Mouse (Mus musculus) large intestine, adult 2 months (tissue): ENCODE data around the gene Chrnd. TPM values are rescaled to one million over a fixed set of nuclear protein-coding genes. Genes with fewer than 3 reads are reported as not detected.

Experiments
- DNase-seq: peaks from one replicate; pipeline ENCODE4 v3.0.0-alpha.2; 2012; ENCODE audit warnings: low read depth, low spot score
- WGBS: fragments of 180-500 bp; shearing (Covaris S2); methylation state at CpG from one replicate; pipeline ENCODE4 v1.1.7; 2018; 5-methylcytosine and 5-hydroxymethylcytosine counted together
- polyA plus RNA-seq: library from polyadenylated mRNA; depleted of rRNA; stranded (reverse); fragments of >200 nt; gene quantifications from 2 replicates; pipeline ENCODE4 v1.2.3, GENCODE M21; 2012; rRNA removed

Chrnd gene
- not detected in 2 replicates for polyA plus RNA-seq

DNA sequence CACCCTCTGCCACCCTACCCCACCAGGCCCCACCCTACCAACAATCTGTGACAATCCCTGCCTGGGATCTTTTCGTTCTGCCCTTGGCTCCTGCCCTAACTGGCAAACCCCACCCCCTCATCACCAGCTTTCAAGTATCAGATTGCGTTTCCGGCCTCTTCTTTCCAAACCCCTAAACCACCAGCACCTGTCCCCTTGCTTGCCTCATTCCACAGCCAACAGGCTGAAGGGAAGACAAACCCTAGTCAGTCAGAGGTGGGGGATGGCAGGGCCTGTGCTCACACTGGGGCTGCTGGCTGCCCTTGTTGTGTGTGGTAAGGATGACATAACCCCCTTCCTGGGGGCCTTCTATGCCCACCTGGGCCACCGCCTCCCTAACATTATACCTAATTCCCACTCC lies at the start of gene Chrnd:
TSS of gene Chrnd (plus strand) at position 179 of the 400 bp plus-strand sequence.
- no peak for DNase-seq
- WGBS = 32% methylated on average over 4 of the region's 4 CpGs

DNA sequence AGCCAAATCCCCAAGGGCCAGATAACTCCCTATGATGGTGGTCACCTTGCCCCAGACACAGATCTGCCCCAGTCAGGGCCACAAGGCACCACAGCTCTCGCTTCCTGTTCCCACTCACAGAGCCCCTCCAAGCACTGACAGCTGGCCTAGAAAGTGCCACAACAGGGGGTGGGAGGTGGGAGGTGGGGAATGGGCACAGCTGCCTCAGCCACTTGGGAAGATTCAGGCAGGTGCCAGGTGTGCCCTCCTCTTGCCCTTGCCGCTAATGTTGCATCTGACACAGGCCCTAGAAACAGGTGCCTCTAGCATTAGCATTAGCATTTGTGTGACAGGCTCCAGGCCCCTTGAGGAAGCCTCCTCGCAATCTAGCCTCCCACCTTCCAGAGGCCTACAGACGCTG lies 48.9 kb upstream of the Chrnd start:
- WGBS = 89% methylated on average over 4 of the region's 4 CpGs
- no peak for DNase-seq

GRCm38 (mm10) chr1:87142456-87142855 lies 48.0 kb upstream of the Chrnd start:
- WGBS = 45% methylated on average over 9 of the region's 9 CpGs
- no peak for DNase-seq

GRCm38 (mm10) chr1:87143141-87143540 lies 47.3 kb upstream of the Chrnd start:
- WGBS = 75% methylated on average over 10 of the region's 10 CpGs
- DNase-seq = no peak

GRCm38 (mm10) chr1:87149422-87149821 lies 41.0 kb upstream of the Chrnd start:
- 41% methylated on average over 13 of the region's 13 CpGs for WGBS
- DNase-seq = no peak

DNA sequence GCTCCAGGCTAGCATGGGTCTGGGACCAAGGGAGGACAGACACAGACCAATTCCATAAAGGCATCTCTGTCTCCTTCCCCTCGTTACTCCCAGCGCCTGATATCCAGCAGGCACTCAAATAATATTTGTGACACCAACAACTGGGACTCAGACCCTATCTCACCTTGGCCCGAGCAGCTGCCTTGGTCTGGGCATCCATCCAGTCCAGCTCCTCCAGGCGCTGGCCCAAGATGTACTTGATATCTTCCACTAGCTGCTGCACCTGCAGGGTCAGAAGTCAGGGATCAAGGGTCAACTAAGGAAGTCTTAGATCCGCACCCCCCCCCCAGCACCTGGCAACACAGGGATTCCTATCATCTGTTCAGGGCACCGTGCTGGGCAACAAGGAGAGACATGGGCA lies 39.1 kb upstream of the Chrnd start:
- WGBS = 55% methylated on average over 6 of the region's 6 CpGs

DNA sequence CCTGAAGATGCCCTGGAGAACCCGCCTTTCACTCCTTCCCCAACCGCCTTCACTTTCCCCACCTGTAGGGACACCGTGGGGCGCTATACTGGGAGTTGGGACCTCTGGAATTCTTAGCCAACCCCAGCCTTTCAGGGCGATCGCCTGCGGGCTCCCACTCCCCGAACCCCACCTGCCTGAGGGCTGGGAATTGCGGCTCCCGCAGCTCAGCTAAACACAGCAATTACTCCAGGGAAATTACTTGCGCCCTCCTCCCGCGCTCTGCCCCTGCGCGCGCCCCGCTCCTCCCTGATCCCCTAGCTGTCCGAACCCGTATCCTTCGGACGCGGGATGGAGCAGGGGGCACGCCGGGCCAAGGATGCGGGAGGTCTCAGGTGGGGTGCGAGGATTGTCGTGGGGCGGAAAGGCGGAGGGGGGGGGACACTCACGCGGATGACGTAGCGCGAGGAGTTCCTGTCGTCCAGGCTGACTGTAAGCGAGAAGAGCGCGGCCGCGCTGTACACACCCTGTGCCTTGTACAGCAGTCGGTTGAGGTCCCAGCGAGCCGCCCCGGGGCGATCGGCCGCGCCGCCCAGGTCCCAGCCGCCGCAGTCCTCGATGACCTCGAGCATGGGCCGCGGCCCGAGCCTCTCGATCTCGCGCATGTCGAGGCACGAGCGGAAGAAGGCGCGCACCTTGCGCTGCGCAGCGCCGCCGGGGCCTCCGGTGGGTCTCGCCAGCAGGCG lies 36.5 kb upstream of the Chrnd start:
- WGBS = 2% methylated on average over 72 of the region's 72 CpGs
- no peak for DNase-seq

More for the DNA sequence above, 39.1 kb upstream of the Chrnd start:
- DNase-seq = no peak

- no peak for DNase-seq
- 2% methylated on average over 58 of the region's 58 CpGs for WGBS
Measured at GRCm38 (mm10) chr1:87154501-87155120, 35.8 kb upstream of the Chrnd start.

DNA sequence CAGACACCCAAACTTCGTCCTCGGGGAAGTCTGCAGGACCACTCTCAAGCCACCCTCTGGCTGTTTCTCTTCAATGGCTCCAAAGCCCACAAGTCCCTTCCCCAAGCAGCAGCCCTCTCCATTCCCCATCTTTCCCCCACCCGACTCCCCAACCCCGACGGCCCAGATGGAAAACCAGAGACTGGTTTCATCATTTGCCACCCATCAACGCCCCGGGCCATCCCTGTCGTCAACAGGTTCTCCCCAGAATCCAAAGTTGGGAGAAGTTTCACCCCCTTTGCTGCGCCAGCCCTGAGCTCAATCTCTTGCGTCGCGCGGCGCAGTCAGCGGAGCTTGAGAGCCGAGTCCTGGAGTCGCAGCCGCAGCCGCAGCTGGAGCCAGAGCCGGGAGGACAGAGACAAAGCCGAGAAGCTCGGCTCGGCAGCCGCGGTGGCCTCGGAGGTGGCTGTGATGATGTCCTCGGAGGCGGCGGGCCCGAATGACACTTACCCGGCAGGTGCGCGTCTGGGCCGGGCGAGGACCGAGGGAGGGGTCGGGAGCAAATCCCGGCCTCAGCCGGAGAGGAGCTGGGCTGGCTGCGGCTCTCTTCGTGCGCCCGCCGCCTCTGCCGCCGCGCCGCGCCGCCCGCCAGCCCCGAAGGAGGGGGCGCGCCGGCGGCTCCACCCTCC lies 34.7 kb upstream of the Chrnd start:
- no peak for DNase-seq

GRCm38 (mm10) chr1:87156199-87156587 lies 34.2 kb upstream of the Chrnd start, which contains the start of gene Ecel1:
Gene Ecel1 (minus strand): TSS chr1:87156521.
- 3% methylated on average over 11 of the region's 12 CpGs for WGBS
- no peak for DNase-seq

More for the DNA sequence above, 34.7 kb upstream of the Chrnd start:
- WGBS = 2% methylated on average over 40 of the region's 56 CpGs

GRCm38 (mm10) chr1:87159396-87159795 lies 31.0 kb upstream of the Chrnd start:
- no peak for DNase-seq
- 62% methylated on average over 3 of the region's 3 CpGs for WGBS

DNA sequence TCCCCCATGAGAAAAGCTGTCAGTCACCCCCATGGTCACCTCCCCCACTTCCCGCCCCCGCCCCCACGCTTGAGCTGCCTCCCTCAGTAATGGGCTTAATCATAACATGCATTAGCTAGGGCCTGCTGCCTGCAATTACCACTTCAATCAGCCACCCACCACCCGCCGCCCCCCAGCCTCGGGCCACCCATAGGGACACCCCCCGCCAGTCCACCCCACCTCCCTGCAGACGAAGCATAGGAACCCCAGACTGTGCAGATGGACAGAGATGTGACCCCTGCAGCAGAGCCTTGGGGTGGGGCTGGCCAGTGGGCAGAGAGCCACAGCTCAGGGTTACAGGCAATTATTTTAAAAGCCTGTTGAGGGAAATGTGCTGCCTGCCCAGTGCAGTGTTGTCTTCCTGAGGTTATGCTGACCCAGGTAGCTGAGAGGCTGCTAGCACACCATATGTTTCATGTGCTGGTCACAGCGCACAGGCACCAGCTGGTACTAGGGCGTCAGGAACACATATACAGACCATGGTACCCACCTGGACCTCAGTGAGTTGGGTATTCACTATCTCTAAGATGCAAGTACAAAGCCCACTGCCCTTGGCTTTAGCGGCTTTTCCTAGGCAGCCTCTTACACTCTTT lies 26.1 kb upstream of the Chrnd start:
- DNase-seq = no peak
- WGBS = 37% methylated on average over 11 of the region's 11 CpGs

DNA sequence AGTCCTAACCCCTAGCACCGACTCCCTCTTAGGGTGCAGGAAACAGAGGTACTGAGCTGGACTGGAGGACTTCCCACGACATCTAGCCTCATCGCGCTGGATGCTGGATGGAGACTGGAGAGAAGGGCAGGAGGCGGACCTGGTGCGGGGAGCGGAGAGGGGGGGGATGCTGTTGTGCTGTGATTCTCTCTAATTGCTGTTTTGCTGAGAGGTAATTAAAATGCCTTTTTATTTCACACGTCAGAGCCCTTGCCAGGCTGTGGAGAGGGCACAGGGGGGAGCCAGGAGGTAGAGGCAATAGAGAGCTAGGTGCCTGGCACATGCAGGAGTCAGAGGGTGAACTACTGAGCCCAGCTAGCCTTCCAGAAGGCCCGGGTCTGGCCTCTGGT lies 25.6 kb upstream of the Chrnd start:
- DNase-seq = no peak
- WGBS = 53% methylated on average over 9 of the region's 9 CpGs

GRCm38 (mm10) chr1:87170458-87170857 lies 19.9 kb upstream of the Chrnd start:
- WGBS = 14% methylated on average over 19 of the region's 19 CpGs
- no peak for DNase-seq

- WGBS = 87% methylated on average over 1 of the region's 1 CpGs
- no peak for DNase-seq
Measured at GRCm38 (mm10) chr1:87171312-87171711, 19.1 kb upstream of the Chrnd start.

DNA sequence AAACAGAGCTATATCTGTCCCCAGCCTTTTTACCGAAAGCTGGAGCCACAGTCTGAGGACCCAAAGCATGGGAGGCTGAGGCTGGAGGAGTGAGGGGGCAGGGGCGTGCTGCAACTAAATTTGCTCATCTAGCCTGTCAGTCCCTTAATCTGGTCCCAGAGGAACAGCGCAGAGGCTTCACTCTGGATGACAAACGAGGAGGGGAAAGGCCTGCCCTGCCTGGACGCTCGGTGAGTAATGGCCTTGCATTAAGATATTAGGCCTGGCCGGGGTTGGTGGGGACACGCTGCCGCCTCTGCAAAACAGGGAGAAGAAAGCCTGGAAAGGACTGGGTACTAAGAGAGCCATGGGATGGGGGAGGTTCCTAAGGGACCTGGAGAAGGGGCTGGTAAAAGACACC lies 18.1 kb upstream of the Chrnd start:
- 74% methylated on average over 9 of the region's 9 CpGs for WGBS
- no peak for DNase-seq

DNA sequence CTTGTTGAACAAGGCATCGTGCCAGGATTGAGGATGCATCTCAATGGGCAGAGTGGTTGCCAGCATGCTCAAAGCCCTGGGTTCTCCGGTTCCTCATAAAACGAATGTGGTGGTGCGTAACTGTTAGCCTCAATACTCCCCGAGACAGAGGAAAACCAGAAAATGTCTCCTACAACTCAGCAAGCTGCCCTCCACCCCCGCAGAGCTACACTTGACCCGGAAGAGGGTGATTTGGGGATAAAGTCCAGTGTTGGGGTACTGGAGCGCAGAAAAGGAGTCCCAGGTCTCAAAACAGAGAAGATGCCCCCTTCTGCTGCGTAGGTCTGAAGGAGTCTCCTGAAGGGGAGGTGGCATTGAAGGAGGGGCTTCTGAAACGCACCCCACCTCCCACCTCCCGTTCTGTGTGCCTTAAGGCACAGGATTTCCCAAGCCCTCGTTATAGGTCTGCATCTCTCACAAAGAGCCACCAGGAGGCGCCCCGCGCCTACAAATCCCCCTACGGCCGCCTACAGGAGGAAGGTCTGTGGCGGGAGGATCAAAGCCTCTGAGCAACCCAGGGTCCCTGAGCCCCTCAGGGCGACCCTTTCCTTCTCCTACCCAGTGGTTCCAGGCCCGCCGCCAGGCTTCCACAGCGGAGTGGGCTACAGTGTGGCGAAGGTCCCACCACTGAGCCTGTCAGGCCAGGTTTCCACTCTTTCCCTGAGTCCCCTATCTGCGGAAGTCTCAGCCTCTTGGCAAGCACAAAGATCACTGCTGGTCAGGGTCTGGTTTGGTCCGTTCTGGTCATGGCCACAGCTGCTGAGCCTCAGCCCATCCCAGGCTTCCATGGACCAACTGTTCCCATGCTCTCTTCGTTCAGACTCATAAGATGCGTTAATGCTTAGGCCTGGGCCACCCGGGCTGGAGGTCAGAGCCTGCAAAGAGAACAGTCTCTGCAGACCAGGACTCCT lies 16.1 kb upstream of the Chrnd start:
- WGBS = 24% methylated on average over 28 of the region's 28 CpGs

GRCm38 (mm10) chr1:87175852-87176292 lies 14.5 kb upstream of the Chrnd start:
- 14% methylated on average over 11 of the region's 11 CpGs for WGBS
- no peak for DNase-seq

More for the DNA sequence above, 16.1 kb upstream of the Chrnd start:
- DNase-seq = no peak

DNA sequence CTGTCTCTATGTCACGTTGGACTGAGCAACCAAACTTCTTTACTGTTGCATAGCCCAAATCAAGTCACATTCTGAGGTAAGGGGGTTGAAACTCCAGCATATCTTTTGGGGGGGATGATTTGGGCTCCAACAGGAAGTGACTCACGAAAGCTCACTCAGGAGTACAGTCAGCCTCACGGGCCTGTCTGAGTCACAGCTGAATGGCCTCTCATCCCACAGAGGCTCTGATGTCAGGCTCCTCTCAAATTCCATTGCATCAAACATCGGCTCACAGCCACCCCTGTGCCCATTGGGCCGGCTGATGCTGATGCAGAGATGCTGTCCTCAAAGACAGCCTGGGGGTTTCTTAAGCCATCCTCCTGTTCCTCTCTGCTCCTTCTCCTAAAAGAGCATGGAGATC lies 9.5 kb upstream of the Chrnd start:
- WGBS = 30% methylated on average over 5 of the region's 5 CpGs

More for the DNA sequence above, 9.5 kb upstream of the Chrnd start:
- DNase-seq = no peak
